Mouse (Mus musculus) cerebellum, adult 2 months (tissue): Measurements from ENCODE around the gene Eef1g.

ENCODE experiments used
- CTCF ChIP-seq: fragments of 200-500 bp; IDR thresholded peaks from 2 replicates; pipeline ENCODE4 v1.5.1; 2011; ENCODE audit warnings: low read depth, mild to moderate bottlenecking, control low read depth, low read length, moderate library complexity, borderline replicate concordance; ENCODE audit not compliant: insufficient read depth
- POLR2A ChIP-seq: fragments of 200-500 bp; IDR thresholded peaks from 2 replicates; pipeline ENCODE4 v1.6.1; 2011; ENCODE audit warnings: low read length, control low read depth, borderline replicate concordance; ENCODE audit not compliant: insufficient read depth

- no peak for TF ChIP-seq CTCF
- no peak for TF ChIP-seq POLR2A
Observed at GRCm38 (mm10) chr19:8990432-8991102, 23.7 kb downstream of the Eef1g start.
